In the genomic region with DNA sequence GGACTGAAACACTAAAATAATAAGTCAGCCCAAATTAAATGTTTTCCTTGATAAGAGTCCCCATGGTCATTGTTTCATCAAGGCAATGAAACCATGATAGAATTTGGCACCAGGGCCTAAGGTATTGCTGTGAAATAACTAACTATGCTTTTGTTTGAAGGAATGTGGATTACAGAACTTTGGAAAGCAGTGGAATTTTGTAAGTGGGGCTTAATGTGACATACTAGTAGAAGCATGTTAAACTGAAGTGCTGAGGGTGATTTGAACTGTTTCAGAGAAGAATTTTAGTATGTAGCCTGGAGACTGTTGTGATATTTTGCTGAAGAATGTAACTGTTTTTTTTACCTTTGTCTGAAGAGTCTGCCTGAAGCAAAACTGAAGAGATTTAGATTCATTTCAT, we compare ENCODE assay signal across 32 mouse cellular contexts.
"Had no signal": no experiment of that assay in that cellular context is flagged by ENCODE, and none has a peak within 500 bp of the region (broad histone marks: within the 10 kb centered on the region; RNA-seq: fewer than 3 reads in every experiment).

No protein-coding gene starts in this region.

- H3K9ac ChIP-seq: limb, embryonic 12.5 days; limb, embryonic 13.5 days; limb, embryonic 15.5 days; liver, embryonic 12.5 days; liver, embryonic 13.5 days; liver, embryonic 14.5 days; liver, embryonic 15.5 days; liver, postnatal 0 days; lung, embryonic 14.5 days; lung, embryonic 15.5 days; midbrain, embryonic 12.5 days; midbrain, embryonic 13.5 days; midbrain, embryonic 15.5 days; neural tube, embryonic 12.5 days had no signal

- H3K9me3 ChIP-seq: limb, embryonic 10.5 days; limb, embryonic 12.5 days; limb, embryonic 13.5 days; limb, embryonic 15.5 days; liver, embryonic 12.5 days; liver, embryonic 13.5 days; liver, embryonic 15.5 days; midbrain, embryonic 10.5 days; midbrain, embryonic 12.5 days; midbrain, embryonic 15.5 days had no signal

- DNase-seq: left cerebral cortex, postnatal 4 days; liver; liver, embryonic 13.5 days; liver, postnatal 0 days; lung, adult 18-20 months; lung, adult 2 months; lung, embryonic 14.5 days; lung, postnatal 10 days; lung, postnatal 14 days; lung, postnatal 36 days; lung, postnatal 4 days; midbrain, embryonic 14.5 days had no signal

- H3K36me3 ChIP-seq: limb, embryonic 15.5 days; liver, embryonic 12.5 days; liver, embryonic 13.5 days; liver, embryonic 15.5 days; lung, embryonic 15.5 days; midbrain, embryonic 12.5 days; midbrain, embryonic 15.5 days; neural tube, embryonic 12.5 days had no signal

- H3K4me2 ChIP-seq: limb, embryonic 12.5 days; limb, embryonic 13.5 days; limb, embryonic 15.5 days; liver, embryonic 11.5 days; liver, embryonic 12.5 days; liver, embryonic 13.5 days; liver, embryonic 15.5 days; lung, embryonic 14.5 days; lung, embryonic 15.5 days; midbrain, embryonic 11.5 days; midbrain, embryonic 12.5 days; midbrain, embryonic 13.5 days; midbrain, embryonic 15.5 days; neural tube, embryonic 12.5 days had no signal

- H3K4me1 ChIP-seq: limb, embryonic 12.5 days; limb, embryonic 13.5 days; limb, embryonic 15.5 days; liver, embryonic 12.5 days; liver, embryonic 13.5 days; liver, embryonic 15.5 days; lung, embryonic 15.5 days; megakaryocyte, embryonic 14.5 days; midbrain, embryonic 10.5 days; midbrain, embryonic 12.5 days; midbrain, embryonic 13.5 days; midbrain, embryonic 15.5 days; neural tube, embryonic 12.5 days had no signal

- H3K27me3 ChIP-seq: limb, embryonic 12.5 days; limb, embryonic 13.5 days; limb, embryonic 15.5 days; liver, embryonic 12.5 days; liver, embryonic 13.5 days; liver, embryonic 15.5 days; lung, embryonic 15.5 days; megakaryocyte, embryonic 14.5 days; midbrain, embryonic 12.5 days; midbrain, embryonic 13.5 days; midbrain, embryonic 15.5 days; neural tube, embryonic 12.5 days had no signal

- H3K27ac ChIP-seq: limb, embryonic 10.5 days; limb, embryonic 12.5 days; limb, embryonic 13.5 days; limb, embryonic 15.5 days; liver, embryonic 12.5 days; liver, embryonic 13.5 days; liver, embryonic 14.5 days; liver, embryonic 15.5 days; lung, embryonic 15.5 days; macrophage; midbrain, embryonic 10.5 days; midbrain, embryonic 12.5 days; midbrain, embryonic 13.5 days; midbrain, embryonic 15.5 days; neural tube, embryonic 12.5 days had no signal

- ATAC-seq: liver, embryonic 12.5 days; liver, postnatal 0 days; lung, postnatal 0 days; midbrain, embryonic 13.5 days; midbrain, embryonic 15.5 days; midbrain, embryonic 16.5 days had no signal

- H3K4me3 ChIP-seq: limb, embryonic 10.5 days; limb, embryonic 12.5 days; limb, embryonic 13.5 days; limb, embryonic 15.5 days; liver, embryonic 12.5 days; liver, embryonic 13.5 days; liver, embryonic 15.5 days; lung, embryonic 15.5 days; megakaryocyte, embryonic 14.5 days; midbrain, embryonic 10.5 days; midbrain, embryonic 12.5 days; midbrain, embryonic 13.5 days; midbrain, embryonic 15.5 days; myocyte; neural tube, embryonic 12.5 days had no signal
